Comparison of ENCODE assay signal across 18 mouse cellular contexts in the genomic region with DNA sequence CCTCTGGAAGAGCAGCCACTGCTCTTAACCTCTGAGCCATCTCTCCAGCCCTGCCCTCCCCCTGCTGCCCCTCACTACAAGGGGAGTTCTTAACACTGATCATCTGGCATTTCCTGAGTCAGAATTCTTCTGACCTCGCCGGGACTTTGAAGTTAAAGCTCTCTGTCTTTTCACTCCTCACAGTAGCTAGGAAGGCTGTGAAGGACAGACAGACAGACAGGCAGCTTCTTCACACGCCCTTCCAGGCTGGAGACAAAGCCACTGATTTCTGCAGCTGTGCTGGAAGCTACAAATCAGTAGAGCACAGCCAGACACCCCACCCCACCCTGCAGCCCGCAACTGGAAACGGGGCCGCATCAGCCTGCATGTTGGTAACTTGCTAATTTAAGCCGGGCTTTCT. TPM values are rescaled to one million over a fixed set of nuclear protein-coding genes. Genes with fewer than 3 reads are reported as not detected.
"Had no signal": no experiment of that assay in that cellular context is flagged by ENCODE, and none has a peak within 500 bp of the region (broad histone marks: within the 10 kb centered on the region; RNA-seq: fewer than 3 reads in every experiment).

No protein-coding gene starts in this region.

- H3K9me3 ChIP-seq: neural tube, embryonic 12.5 days; neural tube, embryonic 13.5 days; neural tube, embryonic 15.5 days; stomach, embryonic 15.5 days had no signal

- H3K36me3 ChIP-seq: neural tube, embryonic 12.5 days; neural tube, embryonic 13.5 days; neural tube, embryonic 15.5 days; stomach, embryonic 15.5 days had no signal

- H3K4me3 ChIP-seq: neural tube, embryonic 12.5 days; neural tube, embryonic 13.5 days; neural tube, embryonic 15.5 days; stomach, embryonic 15.5 days had no signal

- H3K4me2 ChIP-seq: neural tube, embryonic 12.5 days; neural tube, embryonic 13.5 days; neural tube, embryonic 15.5 days; stomach, embryonic 15.5 days had no signal

- DNase-seq: retina, postnatal 1 day; right cerebral cortex, adult 18-20 months; right cerebral cortex, postnatal 14 days; right cerebral cortex, postnatal 25 days; right cerebral cortex, postnatal 4 days; spleen, adult 18-20 months; thymus, adult 18-20 months; thymus, adult 2 months; thymus, postnatal 14 days; thymus, postnatal 25 days; thymus, postnatal 36 days; thymus, postnatal 4 days had no signal

- H3K4me1 ChIP-seq: neural tube, embryonic 12.5 days; neural tube, embryonic 13.5 days; neural tube, embryonic 15.5 days; stomach, embryonic 15.5 days had no signal

- H3K27ac ChIP-seq: neural tube, embryonic 12.5 days; neural tube, embryonic 13.5 days; neural tube, embryonic 15.5 days; stomach, embryonic 15.5 days; stomach, postnatal 0 days had no signal

- H3K27me3 ChIP-seq: stomach, embryonic 15.5 days had no signal

- H3K9ac ChIP-seq: neural tube, embryonic 12.5 days; neural tube, embryonic 13.5 days; neural tube, embryonic 15.5 days; stomach, embryonic 15.5 days had no signal

RNA-seq across cellular contexts. Expression of gene Oprd1, which starts 7.3 kb away (rescaled TPM):
- total RNA-seq: neutrophil, adult 5-6 weeks had no signal
